Mouse (Mus musculus): ENCODE data around the gene Klf2. TPM values are rescaled to one million over a fixed set of nuclear protein-coding genes. Genes with fewer than 3 reads are reported as not detected.
A peak's percentile ranks its signal among the peaks of the same experiment; 100 is the strongest.

Gene Klf2
- polyA plus RNA-seq, 1 experiment from 2014 or later = 5.7 TPM

GRCm38 (mm10) chr8:72343725-72344124, 24.9 kb downstream of the Klf2 start:
- no peak for ATAC-seq

GRCm38 (mm10) chr8:72347553-72347952, 28.7 kb downstream of the Klf2 start:
- Histone ChIP-seq H3K27ac (no peak overlapping the region), H3K9me3 (replicated peaks) (no peaks in the 10 kb centered on the region), H3K4me2 (no peak overlapping the region), H3K9ac (no peak overlapping the region), H3K27me3 (replicated peaks) (no peaks in the 10 kb centered on the region), H3K4me3 (no peak overlapping the region), H3K4me1 (peaks cover 24% of the 10 kb centered on the region), H3K36me3 (peaks cover 25% of the 10 kb centered on the region)
- WGBS (ENCODE audit: insufficient replicate concordance) = 57% methylated on average over 1 of the region's 1 CpGs
- ATAC-seq = no peak

More at GRCm38 (mm10) chr8:72343725-72344124, 24.9 kb downstream of the Klf2 start:
- 75% methylated on average over 3 of the region's 4 CpGs for WGBS (ENCODE audit: insufficient replicate concordance)
- H3K36me3 ChIP-seq = peaks cover 57% of the 10 kb centered on the region
- no peaks in the 10 kb centered on the region for H3K9me3 ChIP-seq (replicated peaks)
- no peak overlapping the region for H3K4me3 ChIP-seq
- no peaks in the 10 kb centered on the region for H3K27me3 ChIP-seq (replicated peaks)
- no peak overlapping the region for H3K4me2 ChIP-seq
- peaks cover 8% of the 10 kb centered on the region; the same call in 1 of the 2 replicates for H3K4me1 ChIP-seq
- no peak overlapping the region for H3K27ac ChIP-seq
- no peak overlapping the region for H3K9ac ChIP-seq

- no peak for ATAC-seq
- H3K36me3 ChIP-seq = peaks cover 23% of the 10 kb centered on the region
- no peaks in the 10 kb centered on the region for H3K9me3 ChIP-seq (replicated peaks)
- H3K27ac ChIP-seq = no peak overlapping the region
- H3K9ac ChIP-seq = no peak overlapping the region
- 73% methylated on average over 2 of the region's 2 CpGs for WGBS (ENCODE audit: insufficient replicate concordance)
- H3K4me1 ChIP-seq = peaks cover 30% of the 10 kb centered on the region
- 0 out of 2 replicates have a peak, but pooled peaks cover 4% of the 10 kb centered on the region for H3K27me3 ChIP-seq (replicated peaks)
- H3K4me2 ChIP-seq = no peak overlapping the region
- no peak overlapping the region for H3K4me3 ChIP-seq
These were observed 29.3 kb downstream of the Klf2 start for GRCm38 (mm10) chr8:72348114-72348513.

GRCm38 (mm10) chr8:72348956-72349355, 30.1 kb downstream of the Klf2 start:
- Histone ChIP-seq H3K27ac (no peak overlapping the region), H3K4me2 (no peak overlapping the region), H3K9me3 (replicated peaks) (no peaks in the 10 kb centered on the region), H3K9ac (no peak overlapping the region), H3K36me3 (peaks cover 16% of the 10 kb centered on the region), H3K4me3 (no peak overlapping the region), H3K4me1 (peaks cover 38% of the 10 kb centered on the region), H3K27me3 (replicated peaks) (0 out of 2 replicates have a peak, but pooled peaks cover 6% of the 10 kb centered on the region)
- WGBS (ENCODE audit: insufficient replicate concordance) = 79% methylated on average over 1 of the region's 1 CpGs
- no peak for ATAC-seq

GRCm38 (mm10) chr8:72349838-72350237, 31.0 kb downstream of the Klf2 start:
- ATAC-seq = no peak
- Histone ChIP-seq H3K4me1 (peaks cover 47% of the 10 kb centered on the region), H3K27ac (no peak overlapping the region)

GRCm38 (mm10) chr8:72350727-72351126, 31.9 kb downstream of the Klf2 start:
- no peak for ATAC-seq
- Histone ChIP-seq H3K27me3 (replicated peaks) (0 out of 2 replicates have a peak, but pooled peaks cover 6% of the 10 kb centered on the region), H3K36me3 (peaks cover 12% of the 10 kb centered on the region), H3K27ac (no peak overlapping the region), H3K9ac (no peak overlapping the region), H3K4me2 (no peak overlapping the region), H3K9me3 (replicated peaks) (no peaks in the 10 kb centered on the region), H3K4me1 (peaks cover 56% of the 10 kb centered on the region), H3K4me3 (no peak overlapping the region)
- 43% methylated on average over 8 of the region's 8 CpGs for WGBS (ENCODE audit: insufficient replicate concordance)

More at GRCm38 (mm10) chr8:72349838-72350237, 31.0 kb downstream of the Klf2 start:
- no peak overlapping the region for H3K9ac ChIP-seq
- H3K36me3 ChIP-seq = peaks cover 16% of the 10 kb centered on the region
- H3K9me3 ChIP-seq (replicated peaks) = no peaks in the 10 kb centered on the region
- no peak overlapping the region for H3K4me2 ChIP-seq
- H3K4me3 ChIP-seq = no peak overlapping the region
- 0 out of 2 replicates have a peak, but pooled peaks cover 6% of the 10 kb centered on the region for H3K27me3 ChIP-seq (replicated peaks)
- 77% methylated on average over 9 of the region's 9 CpGs for whole genome bisulfite sequencing (ENCODE audit: insufficient replicate concordance)

GRCm38 (mm10) chr8:72351405-72352005, 32.7 kb downstream of the Klf2 start:
- ATAC-seq = no peak
- Histone ChIP-seq H3K4me3 (no peak overlapping the region), H3K27ac (no peak overlapping the region), H3K4me2 (no peak overlapping the region), H3K4me1 (peaks cover 62% of the 10 kb centered on the region), H3K9ac (no peak overlapping the region), H3K27me3 (replicated peaks) (0 out of 2 replicates have a peak, but pooled peaks cover 6% of the 10 kb centered on the region), H3K36me3 (peaks cover 17% of the 10 kb centered on the region), H3K9me3 (replicated peaks) (no peaks in the 10 kb centered on the region)
- 60% methylated on average over 7 of the region's 7 CpGs for WGBS (ENCODE audit: insufficient replicate concordance)

GRCm38 (mm10) chr8:72352951-72353699, 34.3 kb downstream of the Klf2 start:
- peak; percentile 42; the same call in 1 of the 2 replicates for ATAC-seq
- H3K9me3 ChIP-seq (replicated peaks) = no peaks in the 10 kb centered on the region
- H3K36me3 ChIP-seq = peaks cover 26% of the 10 kb centered on the region
- no peak overlapping the region for H3K4me3 ChIP-seq
- no peak overlapping the region for H3K9ac ChIP-seq
- peak overlapping the region; percentile 52 for H3K27ac ChIP-seq
- H3K27me3 ChIP-seq (replicated peaks) = 0 out of 2 replicates have a peak, but pooled peaks cover 6% of the 10 kb centered on the region
- peaks cover 55% of the 10 kb centered on the region for H3K4me1 ChIP-seq
- no peak overlapping the region for H3K4me2 ChIP-seq
- 66% methylated on average over 8 of the region's 8 CpGs for WGBS (ENCODE audit: insufficient replicate concordance)

GRCm38 (mm10) chr8:72353700-72354045, 34.8 kb downstream of the Klf2 start:
- WGBS (ENCODE audit: insufficient replicate concordance) = 66% methylated on average over 7 of the region's 7 CpGs
- Histone ChIP-seq H3K9me3 (replicated peaks) (no peaks in the 10 kb centered on the region), H3K27ac (peak overlapping the region; percentile 52), H3K9ac (no peak overlapping the region), H3K4me2 (no peak overlapping the region), H3K27me3 (replicated peaks) (0 out of 2 replicates have a peak, but pooled peaks cover 6% of the 10 kb centered on the region), H3K36me3 (peaks cover 30% of the 10 kb centered on the region), H3K4me3 (no peak overlapping the region), H3K4me1 (peaks cover 54% of the 10 kb centered on the region)
- ATAC-seq = no peak

- 10% methylated on average over 11 of the region's 11 CpGs for WGBS (ENCODE audit: insufficient replicate concordance)
- peaks cover 54% of the 10 kb centered on the region for H3K4me1 ChIP-seq
These were observed 35.4 kb downstream of the Klf2 start for GRCm38 (mm10) chr8:72354272-72354671.

GRCm38 (mm10) chr8:72356593-72356992, 37.8 kb downstream of the Klf2 start:
- Histone ChIP-seq H3K4me3 (no peak overlapping the region), H3K4me1 (peaks cover 47% of the 10 kb centered on the region), H3K27ac (no peak overlapping the region), H3K9ac (no peak overlapping the region), H3K36me3 (peaks cover 50% of the 10 kb centered on the region), H3K9me3 (replicated peaks) (no peaks in the 10 kb centered on the region), H3K4me2 (no peak overlapping the region), H3K27me3 (replicated peaks) (0 out of 2 replicates have a peak, but pooled peaks cover 6% of the 10 kb centered on the region)
- 79% methylated on average over 3 of the region's 3 CpGs for WGBS (ENCODE audit: insufficient replicate concordance)
- ATAC-seq = no peak

More at GRCm38 (mm10) chr8:72354272-72354671, 35.4 kb downstream of the Klf2 start:
- Histone ChIP-seq H3K9me3 (replicated peaks) (no peaks in the 10 kb centered on the region), H3K27me3 (replicated peaks) (0 out of 2 replicates have a peak, but pooled peaks cover 6% of the 10 kb centered on the region), H3K4me3 (no peak overlapping the region), H3K9ac (no peak overlapping the region), H3K4me2 (0 out of 2 replicates have a peak overlapping the region, but pooled peaks have one; percentile 6), H3K27ac (peak overlapping the region; percentile 32; the same call in 1 of the 2 replicates), H3K36me3 (peaks cover 31% of the 10 kb centered on the region)
- ATAC-seq = 0 out of 2 replicates have a peak, but pooled peaks have one; percentile 19

GRCm38 (mm10) chr8:72360162-72360561, 41.3 kb downstream of the Klf2 start:
- Histone ChIP-seq H3K4me2 (no peak overlapping the region), H3K4me3 (no peak overlapping the region), H3K27me3 (replicated peaks) (no peaks in the 10 kb centered on the region), H3K9me3 (replicated peaks) (no peaks in the 10 kb centered on the region), H3K36me3 (peaks cover 86% of the 10 kb centered on the region), H3K9ac (no peak overlapping the region), H3K27ac (no peak overlapping the region), H3K4me1 (peaks cover 11% of the 10 kb centered on the region; the same call in 1 of the 2 replicates)
- no peak for ATAC-seq
